Mouse (Mus musculus) adrenal gland, postnatal 14 days (tissue): ENCODE results near the gene Pip5k1b. TPM values are rescaled to one million over a fixed set of nuclear protein-coding genes. Genes with fewer than 3 reads are reported as not detected.

Experiments
- DNase-seq: peaks from one replicate; pipeline ENCODE4 v3.0.0; 2021; ENCODE audit warnings: mixed read lengths
- total RNA-seq: library from RNA; stranded (reverse); gene quantifications from 2 replicates; pipeline ENCODE4 v1.2.3, GENCODE M21; 2021

The Pip5k1b gene
- total RNA-seq, 1 experiment from 2014 or later, result 23.8 TPM

DNA sequence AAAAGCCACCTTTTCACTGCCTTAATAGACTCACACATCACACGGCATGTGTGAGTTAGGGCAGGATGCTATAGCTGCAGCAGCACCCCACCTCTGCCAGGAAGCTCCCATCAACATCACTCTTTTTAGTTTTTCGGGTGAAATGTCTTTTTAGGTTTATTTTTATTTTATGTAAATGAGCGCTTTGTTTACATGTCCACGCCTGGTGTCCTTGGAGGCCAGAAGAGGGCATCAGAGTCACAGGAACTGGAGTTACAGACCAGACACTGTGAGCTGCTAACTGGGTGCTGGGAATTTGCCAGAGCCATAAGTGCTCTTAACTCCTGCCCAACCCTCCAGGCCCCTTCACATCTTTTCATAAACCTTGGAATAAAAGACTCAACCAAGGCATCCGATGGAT is 249.3 kb downstream of the Pip5k1b start:
- no peak for DNase-seq

DNA sequence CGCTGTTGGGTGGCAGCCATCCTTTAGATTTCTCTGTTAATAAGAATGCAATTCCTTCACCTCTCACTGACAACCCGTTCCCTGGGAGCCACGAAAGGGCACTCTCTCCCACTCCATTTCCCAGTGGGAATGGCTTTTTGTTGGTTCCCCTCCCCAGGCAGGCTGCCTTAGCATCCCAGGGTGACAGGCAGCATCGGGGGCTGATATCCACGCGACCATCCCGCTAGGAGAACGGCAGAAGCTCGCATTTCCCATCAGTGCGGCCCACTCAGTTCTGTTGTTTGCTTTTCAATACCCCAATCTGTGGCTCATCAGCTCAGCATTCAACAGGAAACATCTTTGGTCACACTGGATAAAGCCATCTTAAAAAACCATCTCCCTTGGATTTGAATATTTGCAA is 253.5 kb downstream of the Pip5k1b start:
- no peak for DNase-seq

DNA sequence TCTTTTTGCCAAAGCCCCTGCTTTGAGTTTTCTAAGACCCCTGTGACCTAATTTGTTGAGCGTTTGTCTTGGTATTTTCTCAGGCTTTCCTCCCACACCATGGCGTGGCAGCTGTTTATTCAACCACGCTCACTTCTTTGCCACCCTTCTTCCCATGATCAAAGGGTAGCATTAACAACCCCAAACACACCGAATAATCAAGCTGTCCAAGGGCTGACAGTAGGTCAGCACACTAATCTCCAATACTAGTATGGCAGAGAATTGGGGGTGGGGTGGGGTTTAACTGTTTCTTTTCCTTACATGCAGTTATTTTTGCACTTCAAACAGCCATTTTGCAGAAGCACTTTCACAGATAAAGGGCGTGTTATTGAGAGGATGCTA is 253.9 kb downstream of the Pip5k1b start:
- DNase-seq, result no peak

DNA sequence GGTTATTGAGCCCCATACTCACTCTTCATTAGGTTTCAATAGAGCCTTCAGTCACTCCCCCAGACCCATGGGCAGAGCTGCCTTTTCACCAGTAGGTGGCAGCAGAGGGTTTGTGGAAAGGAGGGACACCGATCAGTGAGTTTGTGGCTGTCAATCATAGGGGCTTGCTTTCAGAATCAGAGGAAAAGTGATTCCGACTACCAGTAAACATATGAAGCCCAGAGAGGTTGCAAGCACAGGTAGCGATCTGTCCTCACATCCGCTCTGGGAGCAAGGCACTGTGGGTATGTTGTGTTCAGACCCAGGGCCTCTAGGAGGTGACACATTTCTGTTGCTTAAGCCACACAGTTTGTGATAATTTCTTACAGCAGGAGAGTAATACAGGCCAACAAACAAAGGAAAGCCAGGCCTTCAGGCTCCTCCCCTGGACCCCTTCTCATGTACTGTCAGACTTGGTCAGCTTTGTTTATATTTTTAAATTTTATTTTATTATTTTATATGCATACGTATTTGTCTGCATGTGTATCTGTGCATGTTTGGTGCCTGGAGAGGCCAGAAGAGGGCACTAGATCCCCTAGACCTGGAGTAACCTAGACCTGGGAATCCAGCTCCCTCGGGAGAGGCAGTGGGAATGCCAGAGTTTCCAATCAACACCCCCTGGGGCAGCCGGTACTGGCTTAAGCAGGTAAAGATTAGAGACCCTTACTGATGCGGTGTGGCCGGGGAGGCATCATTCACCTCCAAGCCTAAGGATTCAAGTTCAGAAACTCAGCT is 254.5 kb downstream of the Pip5k1b start:
- DNase-seq, result peak; percentile 90

DNA sequence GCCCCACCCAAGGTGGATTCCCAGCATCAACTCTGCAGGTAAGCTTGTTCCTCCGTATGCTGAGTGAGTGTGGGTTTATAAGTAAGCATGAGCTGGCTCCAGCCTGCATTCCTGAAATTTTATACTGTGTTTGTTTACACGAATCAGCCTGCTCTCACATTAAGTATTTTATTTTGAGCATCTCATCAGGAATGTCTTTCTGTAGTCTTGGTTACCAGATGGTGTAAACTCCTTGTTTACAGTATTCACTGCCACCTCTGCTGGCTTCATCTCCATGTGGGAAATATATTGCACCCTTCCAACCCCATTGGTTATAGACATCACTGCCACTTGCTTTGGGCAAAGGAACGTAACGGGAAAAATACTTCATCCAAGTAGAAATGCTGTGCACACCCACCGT is 262.1 kb downstream of the Pip5k1b start:
- DNase-seq, result no peak

DNA sequence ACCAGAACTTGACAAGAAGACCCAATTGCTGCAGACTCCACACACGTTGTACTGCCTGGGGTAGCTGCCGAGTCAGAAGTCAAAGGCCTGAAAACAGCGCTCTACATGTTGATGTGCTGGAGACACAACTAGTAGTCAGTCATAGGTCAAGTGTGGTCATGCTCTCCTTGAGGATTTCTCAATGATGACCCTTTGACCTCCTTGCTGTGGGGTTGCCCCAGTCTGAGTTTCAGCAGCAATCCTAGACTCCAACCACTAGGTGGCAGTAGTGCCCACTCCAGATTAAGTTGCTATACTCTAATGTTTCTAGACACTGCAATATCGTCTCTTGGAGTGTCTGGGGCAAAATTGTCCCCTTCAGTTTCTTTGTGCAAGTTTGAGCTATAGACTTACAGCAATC is 271.5 kb downstream of the Pip5k1b start:
- peak; percentile 82 for DNase-seq

DNA sequence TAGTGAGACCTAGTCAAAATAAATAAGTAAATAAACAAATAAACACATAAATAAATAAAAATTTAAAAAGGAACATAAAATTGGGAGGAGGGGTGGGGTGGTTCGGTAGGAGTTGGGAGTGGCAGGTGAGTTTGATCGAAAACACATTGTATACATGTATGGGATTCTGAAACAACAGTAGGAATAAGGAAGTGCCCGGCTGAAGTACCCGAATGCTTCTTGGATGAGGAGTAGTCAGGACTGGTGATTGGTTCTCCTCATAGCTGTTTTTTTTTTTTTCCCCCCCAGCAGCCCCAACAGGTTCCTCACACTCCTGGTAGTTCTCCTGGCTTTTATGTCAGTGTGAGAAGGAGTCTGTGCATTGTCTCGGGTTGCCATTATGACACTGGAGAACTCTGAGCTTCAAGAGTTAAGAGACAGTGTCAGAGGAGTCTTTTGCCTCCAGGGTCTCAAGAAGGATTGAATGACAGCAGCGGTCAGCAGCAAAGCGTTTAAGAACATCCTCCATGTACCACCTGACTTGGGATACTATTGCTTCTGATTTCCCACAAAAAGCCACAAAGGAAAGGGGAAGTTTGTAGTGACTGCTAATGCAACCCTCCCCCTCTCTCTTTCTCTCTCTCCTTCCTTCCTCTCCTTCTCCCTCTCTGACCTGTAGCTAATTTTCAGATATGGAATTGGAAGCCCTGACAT is 274.2 kb downstream of the Pip5k1b start:
- DNase-seq, result no peak

DNA sequence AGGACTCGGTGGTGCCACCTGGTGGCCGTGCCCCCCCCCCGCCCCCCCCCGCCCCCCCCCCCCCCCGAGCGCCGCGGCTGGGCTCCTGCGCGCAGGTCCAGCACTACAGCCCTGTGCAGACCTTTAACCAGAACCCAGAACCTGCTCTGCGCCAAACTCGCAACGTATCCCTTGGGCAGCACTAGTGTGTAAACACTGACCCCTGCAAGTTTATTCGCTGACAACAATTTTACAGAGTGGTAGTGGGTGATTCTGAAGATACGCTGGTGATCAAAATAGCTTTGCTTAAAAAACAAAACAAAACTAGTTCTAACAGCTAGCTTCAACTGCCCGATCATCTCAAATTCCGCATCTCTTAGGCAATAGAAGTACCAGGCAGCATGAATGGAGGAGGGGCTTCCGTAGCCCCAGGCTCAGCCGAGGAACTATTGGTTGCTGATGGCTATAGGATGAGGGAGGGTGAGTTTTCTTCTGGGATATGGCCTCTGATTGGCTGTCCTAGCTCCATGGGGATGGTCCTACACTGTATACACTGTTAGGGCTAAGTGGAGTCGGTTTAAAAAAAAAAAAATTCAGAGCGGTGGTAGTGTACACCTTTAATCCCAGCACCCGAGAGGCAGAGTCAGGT is 275.0 kb downstream of the Pip5k1b start, which contains the start of gene Fxn:
Fxn (minus strand) TSS at position 5 of the 628 bp plus-strand sequence.
- no peak for DNase-seq

DNA sequence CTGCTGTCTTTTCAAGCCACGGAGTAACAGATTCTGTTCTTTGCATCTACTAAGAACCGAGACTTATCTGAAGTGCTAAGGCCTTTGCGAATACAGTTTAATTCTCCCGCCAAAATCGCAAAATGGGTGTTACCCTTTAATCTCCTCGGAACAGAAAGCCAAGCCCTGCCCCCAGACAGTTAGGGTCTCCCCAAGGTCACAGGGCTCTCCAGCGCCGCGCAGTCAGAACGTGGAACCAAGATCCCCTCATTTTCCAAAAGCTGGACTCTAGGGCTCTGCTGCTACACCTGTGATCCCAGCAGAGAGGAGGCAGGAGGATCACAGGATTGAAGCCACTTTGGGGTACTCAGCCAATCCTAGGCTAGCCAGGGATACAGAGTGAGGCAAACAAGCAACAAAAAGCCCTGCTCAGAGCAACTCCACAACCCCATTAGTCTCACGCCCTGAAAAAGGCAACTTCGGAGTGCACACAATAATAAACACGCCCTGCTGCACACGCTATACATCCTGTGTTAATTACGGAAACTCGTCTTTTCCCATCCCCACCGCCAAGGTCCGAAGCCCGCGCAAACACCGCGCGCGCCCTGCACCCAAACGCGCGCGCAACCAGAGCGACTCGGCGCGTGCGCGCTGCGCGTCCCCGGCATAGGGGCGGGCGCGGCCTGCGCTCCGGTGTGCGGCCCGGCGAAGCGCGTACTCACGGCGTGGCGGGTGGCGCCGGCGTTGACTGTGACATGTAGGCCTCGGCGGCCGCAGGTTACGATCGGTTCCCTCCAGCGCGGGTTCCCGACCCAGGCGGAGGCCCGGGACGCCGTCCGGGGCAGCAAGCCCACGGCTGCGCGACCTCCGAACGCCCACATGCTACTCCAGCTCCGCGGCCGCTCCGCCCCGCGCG is 275.7 kb downstream of the Pip5k1b start:
- peak; percentile 90 for DNase-seq

DNA sequence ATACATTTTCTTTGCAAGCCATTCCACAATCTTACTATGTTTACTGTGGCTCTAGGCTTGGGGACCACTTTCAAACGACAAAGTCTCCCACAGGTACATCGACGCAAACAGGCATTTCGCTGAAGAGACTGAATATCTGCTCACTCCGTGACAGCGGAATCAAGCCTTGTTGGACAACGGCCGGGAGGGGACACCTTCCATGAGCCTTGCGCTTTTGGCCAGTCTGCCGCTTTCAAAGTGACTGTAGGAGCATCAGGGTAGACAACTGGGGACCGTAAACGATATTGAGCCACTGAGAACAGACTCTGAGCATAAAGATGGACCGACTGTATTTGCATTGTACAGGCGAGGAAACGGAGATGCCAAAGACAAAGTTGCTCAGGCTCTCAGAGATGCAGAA is 276.8 kb downstream of the Pip5k1b start:
- DNase-seq, result no peak

DNA sequence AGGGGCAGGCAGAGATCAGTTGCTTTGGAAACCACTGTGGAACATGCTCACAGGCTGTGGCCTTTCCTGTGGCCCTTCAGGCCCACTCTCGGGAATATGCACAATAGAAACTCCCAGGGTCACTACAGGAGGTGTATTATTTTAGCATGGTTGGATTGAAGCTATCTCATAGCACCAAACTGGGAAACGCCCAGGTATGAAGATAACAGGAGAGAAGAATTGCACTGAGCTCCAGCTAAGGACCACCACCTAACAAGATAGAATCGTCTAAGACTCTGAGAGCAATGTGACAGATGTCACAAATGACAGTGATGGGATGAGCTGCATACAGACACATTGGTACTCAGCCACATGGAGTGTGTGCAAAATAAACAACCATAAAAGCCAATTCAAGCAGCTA is 281.4 kb downstream of the Pip5k1b start:
- DNase-seq, result no peak

DNA sequence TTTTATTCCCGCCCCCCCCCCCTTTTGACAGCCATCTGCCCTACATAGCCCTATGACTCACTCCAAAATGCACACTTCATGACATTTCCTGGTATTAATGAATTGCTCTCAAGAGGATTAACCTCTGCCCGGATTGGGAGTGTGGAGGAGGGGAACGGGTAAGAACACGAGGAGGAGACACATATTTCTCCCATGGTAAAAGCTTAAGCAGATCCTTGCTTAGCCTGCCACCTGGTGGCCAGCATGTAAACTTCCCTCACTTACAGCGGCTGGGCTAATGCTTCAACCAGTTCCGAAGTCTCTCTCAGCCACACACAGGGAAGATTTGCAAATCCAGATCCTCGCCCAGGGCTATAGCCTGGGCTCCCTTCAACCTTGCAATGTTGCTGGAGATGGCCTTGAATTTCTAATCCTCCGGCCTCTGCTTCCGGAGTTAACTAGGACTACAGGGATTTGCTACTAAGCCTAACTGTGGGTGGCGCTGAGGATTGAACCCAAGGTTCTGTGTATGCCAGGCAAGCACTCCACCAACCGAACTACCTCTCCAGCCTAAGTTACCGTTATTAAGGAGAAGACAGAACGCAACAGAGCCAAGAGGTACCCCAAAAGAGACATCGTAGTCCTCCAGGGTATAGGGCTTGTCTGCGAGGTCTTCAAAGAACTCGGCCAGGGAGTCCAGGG is 283.8 kb downstream of the Pip5k1b start:
- peak; percentile 89 for DNase-seq

DNA sequence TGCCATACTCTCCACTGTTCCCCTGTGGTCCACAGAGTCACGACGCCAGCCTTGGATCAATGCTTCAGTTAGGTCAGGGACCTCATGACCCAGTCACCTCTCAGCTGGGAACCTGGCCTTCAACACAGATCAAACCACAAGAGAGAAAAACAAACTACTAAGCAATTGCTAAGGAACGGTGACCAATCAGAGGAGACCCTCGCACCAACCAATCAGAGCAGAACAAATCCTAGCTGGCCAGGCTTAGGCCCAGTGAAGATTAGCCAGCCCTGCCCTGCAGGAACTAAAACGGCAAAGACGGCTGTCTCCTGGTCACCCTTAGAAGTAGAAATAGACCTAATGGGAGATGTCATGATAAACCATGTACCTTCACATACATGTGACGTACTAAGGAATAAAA is 284.3 kb downstream of the Pip5k1b start:
- peak; percentile 73 for DNase-seq

DNA sequence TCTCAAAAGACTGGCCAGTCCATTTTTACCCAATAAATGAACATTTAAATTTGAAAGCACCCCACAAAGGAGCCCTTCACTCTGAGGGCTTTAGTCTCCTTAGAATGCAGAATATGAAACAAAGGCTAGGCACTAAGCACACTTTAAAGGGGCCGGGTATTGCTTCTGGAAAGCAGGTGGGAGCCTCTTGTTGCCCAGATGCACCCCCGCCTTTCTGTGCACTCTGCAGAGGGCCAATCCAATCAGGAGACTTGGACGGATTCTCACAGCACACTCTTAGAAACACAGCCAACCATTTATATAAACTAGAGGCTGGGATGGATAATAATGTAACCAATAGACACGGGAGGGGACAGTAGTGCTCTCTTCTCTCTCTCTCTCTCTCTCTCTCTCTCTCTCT is 287.1 kb downstream of the Pip5k1b start:
- DNase-seq, result no peak

DNA sequence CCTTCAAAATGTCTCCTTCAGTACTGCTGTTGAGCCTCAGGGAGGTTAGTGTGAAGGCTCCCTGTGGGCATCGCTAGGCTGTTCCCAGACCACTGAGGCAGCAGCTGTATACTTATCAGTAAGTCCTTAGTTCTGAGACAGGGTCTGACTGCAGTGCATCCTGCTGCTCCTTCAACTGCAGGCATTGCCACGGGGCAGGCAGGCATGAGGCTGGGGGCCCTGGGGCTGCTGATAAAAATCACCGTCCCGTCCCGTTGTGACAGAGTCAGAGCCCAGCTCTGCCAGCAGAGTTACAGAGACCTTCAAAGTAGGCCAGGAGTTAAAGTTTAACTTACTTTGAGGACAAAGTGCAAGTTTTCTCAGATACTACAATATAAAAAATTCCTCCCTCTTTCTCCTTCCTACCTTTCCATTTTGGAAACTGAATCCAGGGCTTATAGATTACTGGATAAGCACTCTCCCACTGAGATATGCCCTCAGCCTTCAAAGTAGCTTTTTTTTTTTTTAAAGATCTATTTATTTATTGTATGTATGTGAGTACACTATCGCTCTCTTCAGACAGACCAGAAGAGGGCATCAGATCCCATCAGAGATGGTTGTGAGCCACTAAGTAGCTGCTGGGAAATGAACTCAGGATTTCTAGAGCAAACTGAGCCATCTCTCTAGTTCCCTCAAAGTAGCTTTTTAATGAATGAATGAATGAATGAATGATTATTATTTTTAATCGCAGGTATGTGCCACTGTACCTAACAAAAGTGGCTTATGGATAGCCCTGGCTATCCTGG is 289.4 kb downstream of the Pip5k1b start:
- no peak for DNase-seq

DNA sequence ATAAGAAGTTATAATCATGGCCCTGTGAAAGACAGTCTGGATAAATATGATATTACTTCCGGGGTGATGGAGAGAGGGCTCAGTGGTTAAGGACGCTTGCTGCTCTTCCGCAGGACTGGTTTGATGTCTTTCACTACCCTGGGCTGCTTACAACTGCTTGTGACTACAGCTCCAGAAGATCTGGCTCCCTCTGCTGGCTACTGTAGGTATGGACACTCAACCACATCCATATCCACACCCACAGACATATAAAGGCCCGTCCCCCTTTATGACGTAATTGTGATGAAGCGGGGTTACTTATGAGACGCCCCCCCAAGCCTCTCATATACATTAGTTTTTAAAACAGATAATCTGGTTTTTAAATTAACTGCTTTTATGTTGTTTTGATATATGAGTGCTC is 290.7 kb downstream of the Pip5k1b start:
- DNase-seq, result peak; percentile 89

DNA sequence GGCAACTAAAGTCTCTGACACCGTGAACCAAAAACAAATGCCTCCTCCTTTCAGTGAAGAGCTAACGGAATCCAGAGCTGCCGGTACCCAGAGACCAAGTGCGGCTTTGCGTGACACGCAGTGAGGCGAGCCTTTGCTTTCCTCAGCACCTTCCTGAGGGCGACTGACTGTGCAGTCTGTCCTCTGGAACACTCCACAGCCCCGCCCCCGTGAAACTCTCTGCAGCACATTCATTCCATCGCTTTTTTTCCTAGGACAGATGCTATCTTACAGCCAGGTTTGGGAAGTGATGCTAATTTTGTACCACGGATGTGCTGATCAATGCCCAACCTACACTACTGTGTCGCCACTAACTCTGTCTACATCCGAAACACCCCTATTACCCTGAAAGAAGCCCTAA is 292.9 kb downstream of the Pip5k1b start:
- DNase-seq, result no peak

DNA sequence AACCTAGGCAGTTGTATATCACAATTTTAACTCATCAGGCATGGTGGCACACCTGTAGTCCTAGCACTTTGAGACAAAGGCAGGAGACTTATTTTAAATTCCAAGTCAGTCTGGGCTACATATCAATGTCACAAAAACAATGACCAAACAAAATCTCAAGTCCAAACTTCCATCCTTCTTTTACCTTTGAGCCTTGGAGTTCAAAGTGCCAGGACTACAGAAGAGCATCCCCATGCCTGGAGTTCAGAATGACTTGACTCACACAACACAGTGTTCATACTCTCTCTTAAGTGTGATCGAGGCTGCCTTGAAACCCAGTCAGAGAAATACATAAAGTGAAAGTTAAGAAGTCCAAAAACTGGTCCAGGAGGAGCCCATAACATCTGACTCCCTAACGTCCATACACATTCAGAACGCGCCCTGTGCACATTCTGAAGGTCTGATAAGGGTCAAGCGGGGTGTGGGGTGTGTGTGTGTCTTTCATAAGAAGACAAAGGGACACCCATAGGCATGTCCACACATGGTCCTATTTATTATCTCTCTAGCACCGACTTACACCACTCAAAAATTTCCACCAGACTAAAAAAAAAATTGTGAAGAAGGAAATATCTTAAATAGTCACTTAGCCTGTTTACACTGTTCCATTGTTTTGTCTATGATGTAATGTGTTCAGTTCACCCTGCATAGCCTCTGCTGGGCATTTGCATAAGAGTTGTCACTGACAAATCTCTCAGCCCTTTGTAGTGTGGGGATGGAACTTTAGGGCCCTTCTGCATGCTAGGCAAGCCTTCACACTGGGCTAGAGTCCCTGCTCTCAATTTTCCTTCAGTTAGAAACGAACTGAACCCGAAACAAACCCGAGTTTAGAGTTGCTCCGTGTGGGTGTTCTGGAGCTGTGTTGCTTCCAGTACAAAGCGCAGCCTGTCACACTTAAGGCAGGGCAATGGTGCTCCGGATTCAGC is 296.0 kb downstream of the Pip5k1b start:
- DNase-seq, result no peak

DNA sequence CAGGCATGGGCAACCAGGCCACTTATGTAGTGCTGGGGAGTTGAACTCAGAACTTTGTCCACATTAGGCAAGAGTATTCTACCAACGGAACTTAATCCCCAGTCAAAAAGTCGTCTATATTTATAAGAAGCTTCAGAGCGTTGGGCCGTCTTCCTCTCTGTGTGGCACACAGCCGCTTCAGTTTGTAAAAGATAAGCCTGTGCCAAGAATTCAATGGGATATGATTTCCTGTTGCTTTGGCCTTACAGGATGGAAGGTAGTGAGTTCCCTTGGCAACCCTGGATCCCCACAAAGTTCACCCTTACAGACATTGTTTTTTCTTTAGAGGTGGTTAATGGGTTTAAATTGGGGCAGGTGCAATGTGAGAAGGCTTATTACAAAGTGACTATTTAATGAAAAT is 297.3 kb downstream of the Pip5k1b start:
- peak; percentile 29 for DNase-seq

DNA sequence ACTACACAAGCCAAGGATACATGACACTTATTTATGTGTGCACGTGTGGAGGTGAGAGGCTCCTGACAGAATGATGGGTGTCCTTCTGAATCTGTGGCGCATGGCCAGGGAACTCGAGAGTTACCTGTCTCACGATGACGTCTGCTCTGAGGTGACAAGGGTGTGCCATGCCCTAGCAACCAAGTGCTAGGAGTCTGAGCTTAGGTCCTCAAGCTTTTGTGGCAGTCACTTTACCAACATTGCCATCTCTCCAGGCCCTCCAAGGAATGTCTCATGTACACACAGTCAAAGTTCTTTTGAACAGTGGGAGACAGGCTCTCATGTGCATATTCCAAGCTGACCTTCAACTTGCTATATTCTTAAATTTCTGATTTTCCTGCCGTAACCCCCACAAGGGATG is 297.7 kb downstream of the Pip5k1b start:
- DNase-seq, result no peak
